Mouse (Mus musculus): ENCODE results near the gene Iltifb. TPM values are rescaled to one million over a fixed set of nuclear protein-coding genes. Genes with fewer than 3 reads are reported as not detected.
"Not testable (repeated sequence)": the region's sequence is repeated elsewhere in the genome, so short reads cannot be mapped to it uniquely, and the experiment has no call there.

The Iltifb gene
- 0.52 TPM in 1 of 2 replicates, not detected in the other for polyA plus RNA-seq (2015; fragmentation: Nextera tagmentation; extraction: Ambion mirVana)

DNA sequence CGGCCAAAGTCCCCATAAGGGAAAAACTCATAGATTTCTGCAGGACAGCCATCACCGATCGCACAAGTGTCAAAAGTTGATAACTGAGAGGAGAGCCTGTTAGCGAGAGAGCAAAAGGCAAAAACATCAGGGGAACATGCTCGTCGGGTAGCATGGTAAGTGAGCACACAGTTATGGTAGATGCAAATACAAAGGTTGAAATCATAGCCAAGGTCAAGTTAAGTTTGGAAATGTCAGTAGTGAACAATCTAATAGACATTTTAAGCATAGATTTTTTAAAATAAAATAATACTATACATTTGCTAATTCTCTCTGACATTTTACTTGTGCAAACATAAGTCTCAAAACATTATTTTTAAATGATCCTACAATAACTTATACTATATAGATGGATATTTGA, at the start of gene Iltifb:
Iltifb (minus strand) TSS at position 101 of the 400 bp plus-strand sequence.
- no peak within 1 kb of the TSS for H3K27ac ChIP-seq
- no peaks in the 10 kb centered on the region for H3K27me3 ChIP-seq (replicated peaks)
- no peaks in the 10 kb centered on the region for H3K9me3 ChIP-seq
- no peaks in the 10 kb centered on the region for H3K36me3 ChIP-seq (replicated peaks)
- H3K9ac ChIP-seq: no peak within 1 kb of the TSS
- 94% methylated on average over 6 of the region's 6 CpGs for WGBS
- no peak within 1 kb of the TSS for H3K4me3 ChIP-seq
- ATAC-seq (replicated peaks): no peak
- no peak within 1 kb of the TSS for H3K4me2 ChIP-seq
- H3K4me1 ChIP-seq: no peaks in the 10 kb centered on the region

- no CpG with 5 or more reads among the region's 14 CpGs for WGBS
Measured at GRCm38 (mm10) chr10:118343155-118343554, 48.3 kb upstream of the Iltifb start, which contains the start of gene Gm9046. Gene Gm9046, minus strand, starts transcription at chr10:118343255.

GRCm38 (mm10) chr10:118337731-118338130, 42.9 kb upstream of the Iltifb start, which contains the start of gene Gm9045:
Gene Gm9045, minus strand, starts transcription at chr10:118337831.
- not testable (repeated sequence) for H3K4me3 ChIP-seq; H3K4me2 ChIP-seq; H3K27ac ChIP-seq; H3K27me3 ChIP-seq (replicated peaks); ATAC-seq (replicated peaks); H3K9ac ChIP-seq; H3K36me3 ChIP-seq (replicated peaks); H3K9me3 ChIP-seq; H3K4me1 ChIP-seq
- no CpG with 5 or more reads among the region's 14 CpGs for WGBS

More at GRCm38 (mm10) chr10:118343155-118343554, 48.3 kb upstream of the Iltifb start, which contains the start of gene Gm9046:
- H3K4me2 ChIP-seq; H3K9me3 ChIP-seq; H3K4me3 ChIP-seq; H3K9ac ChIP-seq; H3K27me3 ChIP-seq (replicated peaks); ATAC-seq (replicated peaks); H3K27ac ChIP-seq; H3K4me1 ChIP-seq; H3K36me3 ChIP-seq (replicated peaks): not testable (repeated sequence)

DNA sequence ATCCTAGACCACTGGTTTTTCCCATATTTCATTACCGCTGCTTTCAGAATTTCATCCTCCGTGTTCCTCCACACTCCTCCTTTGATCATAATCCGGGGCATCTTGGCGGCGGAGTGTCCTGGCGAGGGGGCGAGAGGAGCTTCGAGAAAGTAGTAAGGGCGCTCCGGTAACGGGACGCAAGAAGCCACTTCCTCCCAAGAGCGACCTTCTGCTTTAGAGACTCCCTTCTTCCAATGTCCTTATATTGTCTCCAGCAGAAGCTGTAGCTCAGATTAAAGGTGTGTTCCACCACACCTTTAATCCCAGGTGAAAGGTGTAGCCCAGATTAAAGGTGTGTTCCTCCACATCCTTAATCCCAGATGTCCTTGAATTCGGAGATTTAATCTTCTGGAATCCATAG, 37.5 kb upstream of the Iltifb start, which contains the start of gene Gm9044:
Gm9044 (minus strand) TSS at position 101 of the 400 bp plus-strand sequence.
- no CpG with 5 or more reads among the region's 14 CpGs for WGBS
- ATAC-seq (replicated peaks): not testable (repeated sequence)

DNA sequence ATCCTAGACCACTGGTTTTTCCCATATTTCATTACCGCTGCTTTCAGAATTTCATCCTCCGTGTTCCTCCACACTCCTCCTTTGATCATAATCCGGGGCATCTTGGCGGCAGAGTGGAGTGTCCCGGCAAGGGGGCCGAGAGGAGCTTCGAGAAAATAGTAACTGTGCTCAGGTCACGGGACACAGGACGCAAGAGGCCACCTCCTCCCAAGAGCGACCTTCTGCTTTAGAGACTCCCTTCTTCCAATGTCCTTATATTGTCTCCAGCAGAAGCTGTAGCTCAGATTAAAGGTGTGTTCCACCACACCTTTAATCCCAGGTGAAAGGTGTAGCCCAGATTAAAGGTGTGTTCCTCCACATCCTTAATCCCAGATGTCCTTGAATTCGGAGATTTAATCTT, 32.0 kb upstream of the Iltifb start, which contains the start of gene Gm9040:
Gm9040 (minus strand) TSS at position 101 of the 400 bp plus-strand sequence.
- WGBS: no CpG with 5 or more reads among the region's 11 CpGs
- not testable (repeated sequence) for H3K4me2 ChIP-seq; H3K9ac ChIP-seq; H3K27me3 ChIP-seq (replicated peaks); H3K9me3 ChIP-seq; H3K27ac ChIP-seq; ATAC-seq (replicated peaks); H3K36me3 ChIP-seq (replicated peaks); H3K4me1 ChIP-seq; H3K4me3 ChIP-seq

More for the DNA sequence above, 37.5 kb upstream of the Iltifb start, which contains the start of gene Gm9044:
- H3K36me3 ChIP-seq (replicated peaks); H3K4me2 ChIP-seq; H3K9me3 ChIP-seq; H3K27me3 ChIP-seq (replicated peaks); H3K9ac ChIP-seq; H3K4me3 ChIP-seq; H3K4me1 ChIP-seq; H3K27ac ChIP-seq: not testable (repeated sequence)

DNA sequence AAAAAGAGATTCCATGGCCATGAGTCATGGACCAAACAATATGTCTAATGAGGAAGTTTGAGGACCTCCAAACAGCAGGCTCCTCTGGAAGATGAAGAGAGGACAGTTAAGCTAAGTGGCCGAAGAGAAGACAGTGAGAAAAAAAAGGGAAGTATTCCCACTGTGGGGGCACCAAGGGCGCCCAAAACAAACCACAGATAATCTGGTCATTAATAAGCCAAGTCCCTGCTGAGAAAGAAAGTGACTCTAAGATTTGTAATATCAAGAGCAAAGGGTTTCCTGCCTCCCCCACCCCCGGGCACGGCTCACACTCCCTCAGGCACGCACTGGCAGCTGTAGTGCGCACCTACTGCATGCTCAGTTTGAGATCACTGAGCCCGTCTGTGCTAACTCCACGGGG, 24.2 kb upstream of the Iltifb start:
- H3K36me3 ChIP-seq (replicated peaks): no peaks in the 10 kb centered on the region
- H3K27ac ChIP-seq: no peak overlapping the region
- no peaks in the 10 kb centered on the region for H3K4me1 ChIP-seq
- no peak for ATAC-seq (replicated peaks)
- no peaks in the 10 kb centered on the region for H3K9me3 ChIP-seq
- H3K27me3 ChIP-seq (replicated peaks): no peaks in the 10 kb centered on the region
- H3K4me2 ChIP-seq: no peak overlapping the region
- no peak overlapping the region for H3K4me3 ChIP-seq
- H3K9ac ChIP-seq: no peak overlapping the region
- 85% methylated on average over 8 of the region's 8 CpGs for WGBS

GRCm38 (mm10) chr10:118302133-118302532, 7.3 kb upstream of the Iltifb start:
- not testable (repeated sequence) for H3K4me3 ChIP-seq; H3K4me2 ChIP-seq; H3K27me3 ChIP-seq (replicated peaks); H3K4me1 ChIP-seq; H3K9ac ChIP-seq; H3K27ac ChIP-seq; H3K36me3 ChIP-seq (replicated peaks); ATAC-seq (replicated peaks); H3K9me3 ChIP-seq
- WGBS: 39% methylated on average over 2 of the region's 2 CpGs

DNA sequence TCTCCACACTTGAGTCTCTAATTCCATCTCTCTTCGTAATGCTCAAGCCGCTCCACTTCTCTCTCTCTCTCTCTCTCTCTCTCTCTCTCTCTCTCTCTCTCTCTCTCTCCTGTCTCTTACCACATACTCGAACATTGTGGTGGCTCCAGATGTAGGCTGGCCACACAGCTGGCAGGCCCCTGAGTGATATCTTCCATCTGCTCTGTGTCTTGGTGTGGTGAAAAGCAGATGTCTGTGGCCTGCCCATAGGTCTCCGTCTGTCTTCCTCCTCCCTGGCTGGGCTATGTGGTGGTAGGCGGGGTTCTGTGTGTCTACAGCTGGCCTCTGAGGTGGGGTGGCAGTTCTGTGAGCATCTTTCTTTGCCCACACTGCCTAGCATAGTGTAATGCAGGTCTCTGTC, 11.8 kb downstream of the Iltifb start:
- H3K27ac ChIP-seq; H3K36me3 ChIP-seq (replicated peaks); H3K27me3 ChIP-seq (replicated peaks); H3K4me1 ChIP-seq; H3K9me3 ChIP-seq; H3K4me3 ChIP-seq; H3K9ac ChIP-seq; ATAC-seq (replicated peaks); H3K4me2 ChIP-seq: not testable (repeated sequence)
- WGBS: 100% methylated on average over 2 of the region's 5 CpGs

DNA sequence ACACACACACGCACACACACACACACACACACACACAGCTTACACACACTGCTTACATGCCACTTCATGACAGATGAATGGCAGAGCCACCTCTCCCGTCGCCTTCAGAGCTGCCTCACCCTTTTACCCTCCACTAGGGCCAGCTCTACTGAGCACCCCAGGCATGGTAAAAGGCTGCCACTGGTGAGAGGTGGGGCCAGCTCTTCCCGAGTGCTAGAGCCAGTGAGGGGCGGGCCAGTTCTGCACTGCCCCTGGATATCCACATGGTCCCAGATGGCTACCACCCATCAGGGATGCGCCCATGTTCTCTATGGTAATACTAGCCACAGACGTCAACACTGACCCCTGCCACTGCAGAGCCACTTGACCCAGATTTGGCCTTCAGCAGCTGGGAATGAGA, 12.3 kb downstream of the Iltifb start:
- H3K27ac ChIP-seq; H3K4me3 ChIP-seq; ATAC-seq (replicated peaks); H3K9ac ChIP-seq; H3K4me1 ChIP-seq; H3K4me2 ChIP-seq; H3K9me3 ChIP-seq; H3K36me3 ChIP-seq (replicated peaks); H3K27me3 ChIP-seq (replicated peaks): not testable (repeated sequence)
- 88% methylated on average over 6 of the region's 7 CpGs for WGBS

DNA sequence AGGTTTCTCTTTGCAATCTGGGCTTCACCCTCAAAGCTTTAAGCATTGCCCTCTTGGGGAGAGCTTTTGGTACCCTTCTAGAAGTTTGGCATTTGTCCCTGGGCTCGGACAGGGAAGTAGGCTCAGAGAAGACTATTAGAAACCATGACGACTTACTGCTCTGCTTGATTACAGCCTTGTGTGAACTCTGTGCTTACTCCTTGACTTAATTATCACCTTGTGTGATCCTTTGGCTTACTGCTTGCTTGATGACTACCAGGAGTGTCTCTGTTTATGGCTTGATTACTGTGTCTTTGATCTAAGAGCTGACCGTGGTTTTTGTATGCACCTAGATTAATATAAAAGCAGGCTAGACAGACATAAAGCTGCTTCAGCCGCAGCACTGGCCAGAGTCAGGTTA, 16.8 kb downstream of the Iltifb start:
- H3K4me2 ChIP-seq; ATAC-seq (replicated peaks); H3K27me3 ChIP-seq (replicated peaks); H3K36me3 ChIP-seq (replicated peaks); H3K4me1 ChIP-seq; H3K9me3 ChIP-seq; H3K27ac ChIP-seq; H3K4me3 ChIP-seq; H3K9ac ChIP-seq: not testable (repeated sequence)
- WGBS: no CpG with 5 or more reads among the region's 4 CpGs

DNA sequence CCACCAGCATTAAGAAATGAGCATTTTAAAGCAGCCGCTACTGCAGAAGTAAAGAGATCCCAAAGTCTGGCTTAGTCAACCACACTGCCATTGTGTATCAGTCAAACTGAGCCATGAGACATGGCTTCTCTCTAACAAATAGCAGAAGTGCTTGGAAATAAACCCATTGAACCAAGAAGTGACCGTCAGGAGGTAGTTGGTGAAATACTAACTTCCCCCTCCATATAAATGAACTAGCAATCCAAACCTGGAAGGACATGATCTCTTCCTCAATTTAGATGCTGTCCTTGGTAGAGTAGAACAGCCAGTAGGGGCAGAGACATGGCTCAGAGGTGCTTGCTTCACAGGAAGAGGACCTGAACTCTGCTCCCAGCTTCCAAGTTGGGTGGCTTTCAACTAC, 23.4 kb downstream of the Iltifb start:
- ATAC-seq (replicated peaks); H3K9ac ChIP-seq; H3K4me3 ChIP-seq; H3K9me3 ChIP-seq; H3K27me3 ChIP-seq (replicated peaks); H3K4me1 ChIP-seq; H3K27ac ChIP-seq; H3K36me3 ChIP-seq (replicated peaks); H3K4me2 ChIP-seq: not testable (repeated sequence)
- WGBS: no CpG with 5 or more reads among the region's 2 CpGs

DNA sequence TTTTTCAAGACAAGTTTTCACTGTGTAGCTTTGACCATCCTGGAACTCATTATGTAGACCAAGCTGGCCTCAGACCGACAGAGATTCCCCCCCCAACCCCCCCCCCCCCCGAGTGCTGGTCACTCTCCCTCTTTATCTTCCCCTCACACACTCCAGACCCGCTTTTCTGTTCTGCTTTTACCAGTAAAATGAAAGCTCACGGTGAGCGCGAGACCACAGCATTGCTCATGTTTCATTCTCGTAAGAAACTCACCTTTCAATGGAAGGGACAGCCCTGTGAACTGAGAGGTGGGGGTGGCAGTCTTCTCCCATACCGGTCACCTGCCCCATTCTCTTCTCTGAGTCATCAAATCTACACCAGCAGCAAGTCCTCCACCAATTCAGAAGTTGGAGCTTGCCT, 26.0 kb downstream of the Iltifb start:
- WGBS: 88% methylated on average over 2 of the region's 8 CpGs
- not testable (repeated sequence) for H3K9ac ChIP-seq; ATAC-seq (replicated peaks); H3K27ac ChIP-seq; H3K4me2 ChIP-seq; H3K4me3 ChIP-seq; H3K27me3 ChIP-seq (replicated peaks); H3K36me3 ChIP-seq (replicated peaks); H3K4me1 ChIP-seq; H3K9me3 ChIP-seq

GRCm38 (mm10) chr10:118258388-118258787, 36.5 kb downstream of the Iltifb start, which contains the start of gene Gm32802:
Gene Gm32802, plus strand, starts transcription at chr10:118258688.
- H3K36me3 ChIP-seq (replicated peaks); H3K4me3 ChIP-seq; ATAC-seq (replicated peaks); H3K27ac ChIP-seq; H3K9me3 ChIP-seq; H3K4me2 ChIP-seq; H3K4me1 ChIP-seq; H3K9ac ChIP-seq; H3K27me3 ChIP-seq (replicated peaks): not testable (repeated sequence)
- WGBS: no CpG with 5 or more reads among the region's 13 CpGs
